Mouse (Mus musculus) heart, adult 10 weeks (tissue): Measurements from ENCODE around the gene Scin. TPM values are rescaled to one million over a fixed set of nuclear protein-coding genes. Genes with fewer than 3 reads are reported as not detected.

Source experiments
- polyA plus RNA-seq: library from polyadenylated mRNA; stranded (reverse); fragments of 350-450 nt; fragmentation: Illumina TruSeq; extraction: RNeasy Lipid Tissue Mini Kit (QIAGEN cat#74804); gene quantifications from one replicate; pipeline ENCODE4 v1.2.3, GENCODE M21; 2014; ENCODE audit warnings: low read depth, low replicate concordance

The Scin gene
- polyA plus RNA-seq = 2.2 TPM

GRCm38 (mm10) chr12:40133573-40134271 lies at the start of gene Scin:
TSS of gene Scin (minus strand) at chr12:40134228.

GRCm38 (mm10) chr12:40037876-40038463 lies 96.1 kb downstream of the Scin start, which contains the start of gene Arl4a:
TSS of gene Arl4a (minus strand) at chr12:40038025.

Other genes starting within 250 kb of the Scin start
- gene Arl4a, start 96.2 kb downstream of the Scin start, polyA plus RNA-seq = 32.1 TPM
- 45.9 TPM for gene Lsmem1, start 65.3 kb upstream of the Scin start, polyA plus RNA-seq
- 89.1 TPM for gene Ifrd1, start 114.3 kb upstream of the Scin start, polyA plus RNA-seq